Mouse (Mus musculus) embryonic stem cell, embryonic (primary cell): Measurements from ENCODE around the gene Ncf2.

Experiments used
- CTCF ChIA-PET, 4 experiments: fragments of 300-600 bp in 2 of 4; fragments of 350-600 bp in 2 of 4; sonication (Branson Sonifier 250); formaldehyde crosslinking; loops; one replicate each; lab custom pipeline; 2022; ENCODE audit warnings: inconsistent platforms in 2 of 4; lab: Charles Lee
- POLR2A ChIA-PET, 4 experiments: fragments of 300-600 bp in 2 of 4; fragments of 350-600 bp in 2 of 4; sonication (Branson Sonifier 250); formaldehyde crosslinking; loops; one replicate each; lab custom pipeline; 2022; ENCODE audit warnings: antibody characterized with exemption in 4 of 4, inconsistent platforms in 1 of 4; lab: Charles Lee

Ncf2 gene

GRCm38 (mm10) chr1:152840343-152840742 lies 40.3 kb downstream of the Ncf2 start:
- CTCF ChIA-PET: no interaction called here
- POLR2A ChIA-PET: interaction anchor here in 1 of 4 experiments (0.6 kb wide), 1 partner anchor 592 kb away, joined by 4 read pairs; no protein-coding TSS in a partner anchor

DNA sequence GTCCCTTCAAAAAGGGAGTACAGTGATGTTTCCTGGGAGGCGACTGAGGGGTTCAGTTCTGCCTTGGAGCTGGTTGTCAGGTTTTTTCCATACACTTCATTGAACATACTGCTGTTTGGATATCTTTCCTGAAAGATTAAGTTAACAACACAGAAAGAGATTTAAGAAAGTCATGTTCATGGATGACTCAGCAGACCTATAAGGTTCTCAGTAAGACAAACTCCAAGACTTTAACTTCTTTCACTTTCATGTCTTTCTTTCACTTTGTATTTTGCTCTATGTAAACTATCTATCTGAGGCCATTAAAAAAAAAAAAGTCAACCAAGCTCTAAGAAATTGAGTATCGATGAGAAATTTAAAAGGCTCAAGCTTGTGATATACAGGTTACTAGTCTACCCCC lies 41.1 kb downstream of the Ncf2 start:
- ChIA-PET POLR2A (interaction anchor here in 1 of 4 experiments (1.6 kb wide), 2 partner anchors 9 to 26 kb away, joined by 5 to 13 read pairs; no protein-coding TSS in a partner anchor), CTCF (interaction anchor here in 1 of 4 experiments (0.7 kb wide), 1 partner anchor 62 kb away, joined by 5 read pairs; no protein-coding TSS in a partner anchor)

DNA sequence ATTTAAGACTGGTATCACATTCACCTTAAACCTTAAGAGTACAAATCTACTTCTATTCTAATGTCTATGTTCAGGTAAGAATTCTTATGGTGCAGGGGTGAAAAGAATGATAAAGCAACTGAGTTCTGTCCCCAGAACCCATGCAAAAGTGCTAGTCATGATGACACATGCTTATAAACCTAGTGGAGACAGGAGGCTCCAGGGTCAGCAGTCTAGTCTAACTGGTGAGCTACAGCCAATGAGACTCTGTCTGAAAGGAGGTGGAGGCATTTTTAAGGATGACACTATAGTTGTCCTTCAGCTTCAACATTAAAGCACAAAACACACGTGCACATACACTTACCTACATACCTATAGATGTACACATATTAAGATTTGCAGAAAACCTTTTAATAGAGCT lies 44.6 kb downstream of the Ncf2 start:
- ChIA-PET POLR2A (interaction anchor here in 3 of 4 experiments (0.8 to 2.2 kb wide), 14 partner anchors 9 to 54 kb away, joined by 3 to 17 read pairs (median 5); no protein-coding TSS in a partner anchor), CTCF (interaction anchor here (1.0 to 2.0 kb wide), 4 partner anchors 54 kb away, joined by 5 to 15 read pairs (median 6); no protein-coding TSS in a partner anchor)

- POLR2A ChIA-PET: interaction anchor here (0.6 to 2.2 kb wide), 21 partner anchors 8 to 383 kb away, joined by 3 to 17 read pairs (median 4); no protein-coding TSS in a partner anchor
- CTCF ChIA-PET: interaction anchor here (1.0 to 2.0 kb wide), 4 partner anchors 55 kb away, joined by 5 to 15 read pairs (median 6); no protein-coding TSS in a partner anchor
Measured at GRCm38 (mm10) chr1:152845211-152845730, 45.3 kb downstream of the Ncf2 start.

DNA sequence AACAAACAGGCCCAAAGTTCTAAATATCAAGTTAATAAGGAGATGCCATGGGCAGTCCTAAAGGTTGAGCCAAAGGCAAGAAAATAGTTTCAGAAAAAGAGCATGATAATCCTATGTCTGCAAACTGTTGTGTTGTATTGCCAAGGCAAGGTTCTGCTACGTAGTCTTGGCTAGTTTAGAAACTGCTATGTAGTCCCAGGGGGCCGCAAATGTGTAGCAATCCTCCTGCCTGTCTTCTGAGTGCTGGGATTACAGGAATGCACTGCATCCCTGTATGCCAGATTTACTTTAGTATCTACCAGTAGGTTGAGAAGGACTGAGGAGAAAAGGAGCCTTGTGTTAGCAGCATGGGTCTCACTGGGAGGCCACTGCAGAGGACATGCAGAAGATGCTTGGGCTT lies 46.9 kb downstream of the Ncf2 start:
- CTCF ChIA-PET: no interaction called here
- POLR2A ChIA-PET: interaction anchor here in 2 of 4 experiments (0.7 to 2.2 kb wide), 3 partner anchors 13 to 168 kb away, joined by 3 to 6 read pairs (median 6); no protein-coding TSS in a partner anchor

DNA sequence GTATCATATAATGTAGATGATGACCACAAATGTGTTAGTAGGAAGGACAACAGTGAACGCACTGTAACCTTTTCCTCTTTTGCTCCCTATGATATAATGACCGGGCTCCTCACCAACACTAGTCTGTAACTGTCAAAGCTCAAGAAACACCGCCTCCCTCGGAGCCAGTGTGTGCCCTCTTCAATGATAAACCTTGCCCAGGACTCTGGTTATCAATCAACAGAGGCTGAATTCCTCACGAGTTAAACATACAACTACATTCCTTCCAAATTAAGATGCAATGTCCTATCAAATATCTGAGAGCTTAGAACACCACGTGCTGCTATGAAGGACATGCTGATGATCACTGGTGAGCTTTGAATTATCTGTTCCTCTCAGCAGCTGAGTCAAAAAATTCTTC lies 69.9 kb downstream of the Ncf2 start:
- POLR2A ChIA-PET: interaction anchor here in 2 of 4 experiments (0.9 to 1.5 kb wide), 12 partner anchors 10 to 544 kb away, joined by 3 to 6 read pairs (median 3); no protein-coding TSS in a partner anchor
- CTCF ChIA-PET: interaction anchor here in 1 of 4 experiments (1.2 kb wide), 1 partner anchor 78 kb away, joined by 3 read pairs; no protein-coding TSS in a partner anchor

- ChIA-PET POLR2A (interaction anchor here in 1 of 4 experiments (0.6 to 1.2 kb wide), 4 partner anchors 10 to 355 kb away, joined by 3 read pairs; no protein-coding TSS in a partner anchor), CTCF (interaction anchor here in 1 of 4 experiments (1.0 kb wide), 1 partner anchor 80 kb away, joined by 3 read pairs; no protein-coding TSS in a partner anchor)
Measured at GRCm38 (mm10) chr1:152871031-152871430, 71.0 kb downstream of the Ncf2 start.
